Mouse (Mus musculus) urinary bladder, postnatal 14 days (tissue): ENCODE measurements around the gene Hoxc9.

Source experiments
- DNase-seq: peaks from one replicate; pipeline ENCODE4 v3.0.0; 2021; ENCODE audit warnings: low spot score

The Hoxc9 gene

DNA sequence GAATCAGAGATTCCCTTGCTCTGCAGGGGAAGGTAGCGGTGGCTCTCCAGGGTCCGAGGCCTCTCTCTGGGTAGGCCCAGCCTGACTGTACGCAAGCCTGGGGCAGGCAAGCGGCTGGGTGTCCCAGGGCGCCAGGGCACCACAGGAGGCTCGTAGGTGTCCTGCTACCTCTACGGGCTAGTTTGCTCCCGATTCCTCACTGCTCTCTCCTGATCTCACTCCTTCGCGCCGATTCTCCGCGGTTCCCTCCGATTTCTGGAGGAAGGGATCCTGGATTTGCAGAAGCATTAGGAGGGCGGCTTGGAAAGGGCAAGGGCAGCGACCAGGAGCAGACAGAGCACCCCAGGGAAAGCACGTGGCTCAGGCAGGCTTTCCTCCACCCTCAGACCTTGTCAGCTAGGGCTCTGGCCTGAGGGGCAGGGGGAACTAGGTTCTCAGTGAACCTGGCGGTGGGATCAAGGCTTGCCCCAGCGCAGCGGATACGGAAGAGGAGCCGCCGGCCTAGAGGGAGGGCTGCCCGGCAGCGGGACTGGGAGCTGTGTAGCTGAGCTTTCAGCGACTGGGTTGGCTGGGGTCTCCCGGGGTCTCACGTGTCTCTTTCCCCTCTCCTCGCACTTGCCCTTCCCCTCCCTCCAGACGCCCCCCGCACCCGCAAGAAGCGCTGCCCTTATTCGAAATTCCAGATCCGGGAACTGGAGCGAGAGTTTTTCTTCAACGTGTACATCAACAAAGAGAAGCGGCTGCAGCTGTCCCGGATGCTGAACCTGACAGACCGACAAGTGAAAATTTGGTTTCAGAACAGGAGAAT lies 20.2 kb upstream of the Hoxc9 start:
- no peak for DNase-seq

DNA sequence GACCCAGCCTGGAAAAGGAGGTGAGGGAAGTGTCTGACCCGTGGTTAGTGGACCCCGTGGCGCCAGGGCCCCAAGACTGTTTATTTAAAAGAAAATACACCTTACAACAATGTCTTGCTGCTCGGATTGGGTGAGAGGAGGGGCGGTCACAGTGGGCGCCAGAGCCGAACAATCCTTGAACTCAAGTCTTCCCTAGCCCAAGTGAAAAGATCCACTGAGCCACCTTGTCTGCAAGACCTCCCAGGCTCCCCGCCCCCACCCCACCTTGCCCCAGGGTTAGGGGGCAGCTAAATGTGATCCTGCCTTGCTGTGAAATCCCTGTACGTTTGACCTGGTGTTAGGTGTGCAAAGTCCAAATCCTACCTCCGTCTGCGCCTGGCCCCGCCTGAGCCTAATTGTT lies 19.3 kb upstream of the Hoxc9 start:
- no peak for DNase-seq

DNA sequence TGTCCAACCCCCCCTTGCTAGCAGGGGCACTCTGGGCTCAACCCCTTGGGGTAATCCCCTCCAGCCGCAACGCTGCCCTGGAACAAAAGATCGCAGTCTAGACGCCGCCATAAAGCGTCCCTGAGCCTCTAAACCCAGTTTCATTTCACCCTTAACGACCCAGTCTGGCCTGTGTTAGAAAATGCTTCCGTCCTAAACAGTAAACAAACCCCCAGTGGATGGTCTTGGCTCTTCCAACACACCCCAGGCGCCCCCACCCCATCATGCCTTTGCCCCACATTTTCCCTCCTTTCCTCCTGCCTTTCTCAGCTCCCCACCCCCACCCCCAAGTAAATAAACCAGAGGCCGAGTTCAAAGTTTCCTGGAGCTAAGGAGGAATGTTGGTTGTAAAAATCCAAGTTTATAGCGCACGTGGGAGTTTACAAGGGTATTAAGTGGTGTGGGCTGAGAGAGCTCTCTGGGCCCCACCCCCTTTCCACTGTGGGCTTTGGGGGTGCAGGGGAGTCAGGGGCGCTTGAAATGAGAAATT lies 16.5 kb upstream of the Hoxc9 start:
- DNase-seq = no peak

DNA sequence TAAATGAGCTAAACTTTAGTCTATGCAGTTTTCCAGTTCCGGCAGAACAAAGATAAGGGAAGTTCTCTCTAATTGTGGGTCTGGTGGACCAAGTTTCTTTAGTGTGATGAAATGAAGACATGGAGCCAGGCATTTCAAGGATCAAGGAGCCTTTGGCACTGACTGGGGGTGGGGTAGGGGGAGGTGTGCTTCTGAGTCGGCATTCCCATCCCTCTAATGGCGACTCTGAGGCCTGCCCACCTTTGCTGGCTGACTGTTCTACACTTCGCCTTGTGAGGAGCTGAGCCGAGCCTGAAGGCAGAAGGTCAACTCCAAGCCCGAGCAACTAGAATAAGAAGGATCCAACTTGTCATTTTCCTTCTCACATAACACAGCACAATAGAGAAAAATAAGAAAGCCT lies 14.5 kb upstream of the Hoxc9 start:
- no peak for DNase-seq

DNA sequence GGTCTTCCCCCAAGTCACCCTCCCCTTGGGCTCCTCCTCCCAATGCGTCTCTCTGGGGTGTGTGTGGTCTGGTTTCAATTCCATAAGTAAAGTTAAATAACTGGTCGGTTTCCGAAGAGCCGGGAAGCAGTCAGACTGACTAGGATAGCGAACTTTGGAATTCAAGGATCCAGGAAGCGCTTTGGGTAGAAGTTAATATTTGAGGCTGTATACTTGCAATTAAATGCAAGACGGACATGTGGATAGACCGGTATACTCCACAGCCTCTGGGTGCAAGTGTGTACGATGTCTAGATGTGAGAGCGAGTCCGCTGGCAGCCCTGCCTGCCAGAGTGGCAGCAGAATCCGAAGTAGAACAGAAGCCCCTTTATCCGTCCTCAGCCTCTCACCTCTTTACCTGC lies 13.7 kb upstream of the Hoxc9 start:
- DNase-seq = no peak

DNA sequence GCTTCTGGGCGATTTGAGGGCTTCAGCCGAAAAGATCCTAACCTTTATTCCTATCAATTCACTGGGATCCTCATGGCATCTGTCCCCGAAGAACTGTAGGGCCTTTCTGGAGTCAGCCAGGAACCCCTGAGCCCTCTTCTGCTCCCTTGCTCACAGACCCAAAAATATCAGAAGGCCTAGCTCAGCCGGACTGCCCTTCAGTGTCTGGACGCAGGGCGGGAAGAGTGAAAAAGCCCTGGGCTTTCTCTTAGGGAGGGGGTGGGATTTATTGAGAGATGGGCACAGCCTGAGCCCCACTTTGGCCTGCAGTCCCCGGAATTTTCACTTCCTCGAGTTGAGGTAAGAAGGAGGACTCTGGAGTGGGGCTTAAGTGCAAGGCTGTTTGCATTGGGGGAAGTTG lies 13.0 kb upstream of the Hoxc9 start:
- no peak for DNase-seq

GRCm38 (mm10) chr15:102963671-102964640 lies 12.3 kb upstream of the Hoxc9 start:
- no peak for DNase-seq

DNA sequence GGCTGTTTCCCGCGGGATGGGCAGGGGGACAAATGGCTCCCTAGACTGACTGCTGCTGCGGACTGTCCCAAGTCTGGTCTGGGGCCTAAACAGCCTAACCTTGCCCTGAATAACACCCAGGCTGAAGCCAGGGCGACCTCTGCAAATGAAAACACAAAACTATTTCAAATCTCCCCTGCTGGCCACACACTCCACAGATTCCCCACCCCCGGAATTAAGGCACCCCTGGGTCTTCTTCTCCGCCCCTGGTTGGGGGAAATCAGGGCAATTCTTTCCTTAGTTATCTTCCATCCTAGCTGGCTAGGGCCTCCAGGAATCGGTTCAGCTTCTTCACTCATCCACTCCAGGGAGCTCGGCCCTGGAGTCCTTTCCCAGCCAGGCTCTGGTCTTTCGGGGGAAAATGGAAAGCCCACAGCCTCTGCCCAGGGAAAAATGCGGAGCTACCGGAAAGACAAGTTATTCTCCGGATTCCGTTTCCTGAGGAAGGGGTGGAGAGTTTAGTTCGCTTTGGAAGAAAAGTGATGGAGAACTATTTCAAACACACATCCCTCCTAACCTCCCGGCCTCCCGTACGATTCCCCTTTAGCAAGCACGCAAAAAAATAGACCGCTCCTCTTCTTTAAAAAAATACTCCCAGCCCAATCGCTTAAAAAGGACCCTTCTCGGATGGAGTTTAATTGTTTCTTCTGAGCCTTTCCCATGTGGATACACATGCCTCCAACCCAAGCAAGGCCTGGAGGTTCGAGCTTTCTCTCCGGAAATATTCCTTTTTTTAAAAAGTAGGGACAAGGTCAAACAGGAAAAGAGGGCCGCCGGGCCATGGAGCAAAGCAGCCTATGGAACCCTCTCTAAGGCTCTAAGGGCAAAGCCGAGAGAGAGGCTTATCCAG lies 11.0 kb upstream of the Hoxc9 start:
- DNase-seq = no peak

GRCm38 (mm10) chr15:102965892-102966775 lies 10.1 kb upstream of the Hoxc9 start:
- peak; percentile 88 for DNase-seq

GRCm38 (mm10) chr15:102966776-102967311 lies 9.4 kb upstream of the Hoxc9 start, which contains the start of gene Hoxc10:
Gene Hoxc10 (plus strand): TSS chr15:102966796.
- DNase-seq = no peak

GRCm38 (mm10) chr15:102967312-102967510 lies 9.0 kb upstream of the Hoxc9 start, which contains the start of gene Hoxc5:
Gene Hoxc5 (plus strand): TSS chr15:102967443.
- no peak for DNase-seq

DNA sequence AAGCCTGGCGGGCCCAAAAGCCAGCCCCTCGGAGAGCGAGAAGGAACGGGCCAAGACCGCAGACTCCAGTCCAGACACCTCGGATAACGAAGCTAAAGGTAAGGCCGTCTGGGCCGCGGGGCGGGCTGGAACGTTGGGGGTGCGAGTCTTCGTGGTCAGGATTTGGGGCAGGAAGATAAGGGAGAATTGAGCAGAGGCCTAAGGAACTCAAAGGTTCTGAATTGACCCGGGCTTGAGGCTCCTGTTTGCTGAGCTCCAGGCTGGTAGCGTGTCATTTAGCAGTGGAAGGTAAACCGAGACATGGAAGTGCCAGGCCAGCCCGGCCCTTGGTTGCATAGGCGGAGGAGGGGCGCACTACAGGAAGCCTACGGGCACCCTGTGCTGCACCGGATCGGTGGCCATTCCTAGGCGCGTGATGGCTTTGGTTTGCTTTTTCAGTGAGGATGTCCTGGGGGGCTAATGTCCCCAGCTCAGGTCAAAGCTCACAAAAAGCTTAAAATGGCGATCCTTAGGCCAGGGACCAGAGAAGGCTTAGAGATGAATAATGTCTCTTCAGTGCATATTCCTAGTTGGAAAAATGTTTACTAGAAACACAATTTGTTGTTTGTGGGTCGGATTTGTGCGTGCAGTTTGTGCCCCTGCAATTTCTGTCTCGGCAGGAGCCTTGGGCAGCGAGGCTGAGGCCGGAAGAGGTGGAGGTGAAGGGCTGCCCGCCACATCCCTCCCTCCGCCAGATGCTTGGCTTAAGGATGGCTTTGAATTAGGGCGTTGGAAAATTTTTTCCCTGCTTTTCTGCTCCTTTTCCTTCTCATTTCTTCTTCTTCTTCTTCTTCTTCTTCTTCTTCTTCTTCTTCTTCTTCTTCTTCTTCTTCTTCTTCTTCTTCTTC lies 8.5 kb upstream of the Hoxc9 start:
- no peak for DNase-seq

DNA sequence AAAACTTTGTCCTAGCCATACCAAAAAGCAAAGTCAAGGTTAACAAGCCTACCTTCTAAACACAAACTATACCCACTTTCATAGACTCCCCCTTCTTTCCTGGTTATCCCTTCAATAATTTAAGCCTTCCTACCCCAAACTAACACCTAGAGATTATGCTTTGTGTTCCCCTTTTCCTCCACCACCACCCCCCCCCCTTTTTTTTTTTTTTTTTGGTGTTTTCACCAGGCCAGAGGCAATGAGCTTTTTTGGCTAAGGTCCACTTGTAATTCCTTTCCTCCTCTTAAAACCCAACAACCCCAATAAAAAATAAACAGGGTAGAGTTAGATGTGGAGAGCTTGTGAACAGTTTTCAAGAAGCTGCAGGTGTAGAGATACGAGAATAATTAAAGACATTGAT lies 6.9 kb upstream of the Hoxc9 start:
- DNase-seq = no peak

DNA sequence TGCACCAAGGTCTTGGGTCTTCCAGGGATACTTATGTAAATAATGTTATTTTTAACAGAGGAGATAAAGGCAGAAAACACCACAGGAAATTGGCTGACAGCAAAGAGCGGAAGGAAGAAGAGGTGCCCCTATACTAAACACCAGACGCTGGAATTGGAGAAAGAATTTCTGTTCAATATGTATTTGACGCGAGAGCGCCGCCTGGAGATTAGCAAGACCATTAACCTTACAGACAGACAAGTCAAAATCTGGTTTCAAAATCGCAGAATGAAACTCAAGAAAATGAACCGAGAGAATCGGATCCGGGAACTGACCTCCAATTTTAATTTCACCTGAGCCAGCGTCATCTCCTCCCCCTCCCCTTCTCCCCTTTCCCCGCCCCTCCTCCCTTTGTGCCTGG lies 5.5 kb upstream of the Hoxc9 start:
- DNase-seq = no peak

DNA sequence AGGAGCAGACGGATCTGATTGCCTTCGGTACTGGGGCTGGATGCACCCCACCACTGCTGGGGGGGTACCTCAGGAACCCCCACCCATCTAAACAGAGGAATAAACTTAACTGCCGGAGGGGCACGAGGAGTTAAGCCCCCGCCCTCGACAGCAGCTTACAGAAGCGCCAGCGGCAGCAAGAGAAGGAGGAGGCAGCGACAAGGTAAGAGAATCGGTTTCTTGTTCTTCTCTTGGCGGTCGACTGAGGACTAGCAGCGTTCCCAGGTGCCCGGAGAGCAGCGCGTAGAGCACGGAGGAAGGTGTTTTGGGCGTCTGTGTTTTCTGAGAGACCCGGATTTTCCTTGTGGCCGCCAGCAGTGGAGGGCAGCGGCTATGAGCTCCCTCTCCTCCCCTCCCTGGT lies 4.0 kb upstream of the Hoxc9 start:
- DNase-seq = no peak

GRCm38 (mm10) chr15:102972753-102973152 lies 3.5 kb upstream of the Hoxc9 start:
- DNase-seq = no peak

DNA sequence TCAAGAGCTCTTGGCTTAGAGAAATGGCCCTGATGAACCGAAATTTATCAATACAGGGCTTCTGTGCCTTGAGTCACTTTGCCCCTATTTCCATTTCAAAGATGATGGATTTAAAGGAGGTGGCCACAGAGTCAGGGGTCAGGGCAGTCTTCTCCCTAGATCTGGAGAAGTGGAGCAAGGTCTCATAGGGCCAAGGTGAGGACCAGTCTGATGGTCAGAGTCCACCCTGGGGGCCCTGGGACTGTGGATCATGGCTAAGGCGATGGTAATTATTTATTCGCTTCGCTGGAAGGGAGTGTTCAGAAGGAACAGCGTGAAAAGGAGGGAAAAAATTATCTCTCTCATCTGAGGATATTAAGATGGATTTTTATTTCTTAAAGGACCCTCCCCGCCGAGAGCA lies 1.2 kb upstream of the Hoxc9 start:
- DNase-seq = no peak

DNA sequence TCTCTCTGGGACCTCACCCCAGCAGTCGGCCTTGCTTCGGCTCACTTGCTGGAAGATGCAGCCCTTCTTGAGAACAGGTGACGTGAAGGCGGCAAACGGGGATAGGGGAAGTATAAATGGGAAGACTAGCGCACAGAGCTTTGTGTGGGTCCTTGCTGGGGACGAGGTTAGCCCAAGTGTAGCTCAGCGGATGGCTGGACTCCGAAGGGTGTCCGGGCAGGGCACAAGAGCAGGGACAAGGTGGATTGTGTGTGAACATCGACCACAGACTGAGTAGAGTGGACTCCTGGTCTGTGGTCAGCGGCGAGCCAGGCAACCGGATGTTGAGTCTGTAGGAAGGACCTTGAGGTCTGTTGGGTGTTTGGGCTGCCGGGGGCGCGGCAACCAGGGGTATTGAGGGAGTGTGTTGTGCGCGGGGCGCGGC lies 539 bp upstream of the Hoxc9 start:
- DNase-seq = no peak

- no peak for DNase-seq
Observed at GRCm38 (mm10) chr15:102976631-102977422, 588 bp downstream of the Hoxc9 start.
